Mouse (Mus musculus) thymus, postnatal 14 days (tissue): ENCODE data around the gene Tescl.

Experiments used
- DNase-seq: peaks from one replicate; pipeline ENCODE4 v3.0.0; 2021

Tescl gene

DNA sequence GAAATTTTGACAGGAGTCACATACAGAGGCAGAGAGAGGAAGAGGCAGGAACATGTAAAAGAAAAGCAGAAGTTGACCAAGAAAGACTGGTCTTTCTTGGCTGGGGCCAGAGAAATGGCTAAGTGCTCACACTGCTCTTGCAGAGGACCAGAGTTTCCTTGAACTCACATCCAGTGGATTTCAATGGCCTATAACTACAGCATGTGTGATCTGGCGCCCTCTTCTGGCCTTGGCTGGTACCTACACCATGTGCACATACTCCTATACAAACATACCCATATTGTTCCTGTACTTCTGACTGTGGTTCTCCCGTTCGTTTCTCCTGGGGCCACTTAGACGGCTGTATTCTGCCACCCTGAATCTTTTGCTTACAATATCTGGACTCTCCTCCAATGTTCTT lies 27.3 kb upstream of the Tescl start:
- DNase-seq, result no peak

GRCm38 (mm10) chr7:24359269-24359668 lies 25.5 kb upstream of the Tescl start:
- DNase-seq, result peak; percentile 36

DNA sequence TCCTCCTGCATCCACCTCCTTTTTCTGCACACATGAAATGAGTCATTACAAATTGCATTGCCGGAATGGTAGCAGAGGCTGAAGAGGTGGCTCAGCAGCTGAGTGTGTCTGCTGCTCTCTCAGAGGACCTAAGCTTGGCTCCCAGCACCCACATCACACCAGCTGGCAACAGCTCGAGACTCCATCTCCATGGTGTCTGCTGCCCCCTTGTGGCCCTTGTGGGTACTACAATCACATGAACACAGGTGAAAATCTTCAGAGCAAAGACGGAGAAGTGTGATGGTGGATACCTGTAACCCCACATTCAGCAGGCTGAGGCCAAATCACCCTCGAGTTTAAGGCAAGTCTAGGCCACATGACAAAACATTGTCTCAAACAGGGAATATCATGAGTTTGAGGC lies 24.2 kb upstream of the Tescl start:
- DNase-seq, result peak; percentile 42

DNA sequence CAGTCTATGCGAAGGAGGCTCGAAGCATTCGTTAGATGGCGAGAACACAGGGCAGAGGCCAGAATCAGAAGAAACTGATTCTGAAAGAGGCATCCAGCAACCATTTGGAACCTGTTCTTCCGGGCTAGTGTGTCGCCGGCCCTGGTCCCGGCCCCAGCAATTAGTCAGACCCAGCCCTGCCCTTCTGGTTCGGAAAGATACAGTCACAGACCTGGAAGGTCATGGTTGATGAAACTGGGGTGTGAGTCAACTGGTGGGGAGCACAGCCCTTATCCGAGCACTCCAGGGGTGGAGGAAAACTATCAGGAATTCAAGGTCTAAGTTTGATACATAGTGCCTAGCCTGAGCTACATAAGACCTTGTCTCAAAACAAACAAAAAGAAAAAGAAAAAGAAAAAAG lies 22.3 kb upstream of the Tescl start:
- no peak for DNase-seq

DNA sequence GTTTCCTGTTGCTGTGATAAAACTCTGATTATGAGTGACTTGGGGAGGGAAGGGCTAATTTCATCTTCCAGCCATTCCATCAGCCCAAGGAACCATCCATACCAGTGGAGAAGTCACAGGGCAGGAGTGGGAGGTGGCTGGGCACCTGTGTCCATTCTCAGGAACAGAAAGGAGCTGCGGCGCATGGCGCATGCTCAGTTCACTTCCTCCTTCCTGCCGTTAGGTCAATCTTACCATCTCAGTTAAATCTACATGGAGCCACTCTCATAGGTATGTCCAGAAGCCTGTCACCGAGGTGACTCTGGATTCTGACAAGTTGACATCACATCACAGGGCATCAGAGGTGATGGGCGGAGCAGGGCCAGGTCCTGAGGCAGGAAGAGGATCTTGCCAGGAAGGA lies 21.9 kb upstream of the Tescl start:
- DNase-seq, result no peak

DNA sequence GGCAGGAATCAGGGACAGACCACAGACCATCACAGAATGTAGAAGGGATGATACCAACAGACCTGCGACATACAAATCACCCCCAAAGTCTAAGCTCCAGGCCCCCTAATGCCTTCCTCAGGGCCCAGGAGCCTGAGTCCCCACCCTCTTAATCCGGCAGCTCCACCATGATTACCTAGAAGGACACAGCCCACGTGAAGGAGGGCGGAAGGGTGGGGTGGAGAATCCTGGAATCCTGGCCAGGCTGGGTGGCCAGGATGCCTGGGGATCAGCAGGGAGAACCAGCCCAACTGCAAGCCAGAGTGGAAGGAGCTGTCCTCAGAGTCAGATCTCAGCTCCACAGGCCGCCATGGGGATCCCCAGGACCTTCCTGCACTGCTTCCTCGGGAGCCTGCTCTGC lies 15.2 kb upstream of the Tescl start, which contains the start of gene Lypd5:
TSS of gene Lypd5 (plus strand) at position 301 of the 400 bp plus-strand sequence.
- DNase-seq, result no peak

- DNase-seq, result no peak
Measured at GRCm38 (mm10) chr7:24346444-24346843, 12.7 kb upstream of the Tescl start.

- no peak for DNase-seq
Measured at GRCm38 (mm10) chr7:24343701-24344272, 10.1 kb upstream of the Tescl start.

- no peak for DNase-seq
Measured at GRCm38 (mm10) chr7:24338241-24338640, 4.5 kb upstream of the Tescl start.

GRCm38 (mm10) chr7:24335699-24336309 lies 2.1 kb upstream of the Tescl start:
- DNase-seq, result peak; percentile 80

DNA sequence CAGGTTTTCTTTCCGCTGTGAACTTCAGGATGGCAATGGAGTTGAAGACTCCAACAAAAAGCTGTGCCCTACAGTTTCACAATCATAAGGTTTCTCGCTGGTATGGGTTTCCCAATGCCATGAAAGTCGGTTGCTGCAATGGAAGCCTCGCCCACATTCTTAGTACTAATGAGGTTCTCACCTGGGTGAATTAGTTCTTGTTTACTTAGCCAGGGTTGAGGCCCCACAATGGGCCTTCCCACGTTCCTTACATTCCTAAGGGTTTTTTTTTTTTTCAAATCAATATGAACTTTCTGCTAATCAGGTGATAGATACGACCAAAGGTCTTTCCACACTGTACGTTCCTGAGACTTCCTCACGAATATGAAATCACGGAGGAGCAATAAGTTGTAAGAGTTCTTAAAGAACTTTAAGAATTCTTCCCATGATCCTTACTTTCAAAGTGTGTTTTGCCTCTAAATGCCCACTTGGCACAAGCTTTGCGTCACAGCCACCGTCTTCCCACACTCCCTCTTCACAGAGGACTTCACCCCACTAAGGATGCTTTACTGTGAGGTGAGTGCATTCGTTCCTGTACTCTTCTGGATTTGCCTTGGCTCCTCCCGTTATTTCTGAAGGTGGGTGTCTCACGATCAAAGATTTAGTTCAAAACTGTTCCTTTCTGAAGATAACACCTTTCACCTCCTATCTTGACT lies 6.3 kb downstream of the Tescl start:
- DNase-seq, result no peak

GRCm38 (mm10) chr7:24326273-24327135 lies 7.2 kb downstream of the Tescl start:
- no peak for DNase-seq

- no peak for DNase-seq
Measured at GRCm38 (mm10) chr7:24325675-24326128, 8.0 kb downstream of the Tescl start.

GRCm38 (mm10) chr7:24325197-24325596 lies 8.5 kb downstream of the Tescl start:
- DNase-seq, result no peak

DNA sequence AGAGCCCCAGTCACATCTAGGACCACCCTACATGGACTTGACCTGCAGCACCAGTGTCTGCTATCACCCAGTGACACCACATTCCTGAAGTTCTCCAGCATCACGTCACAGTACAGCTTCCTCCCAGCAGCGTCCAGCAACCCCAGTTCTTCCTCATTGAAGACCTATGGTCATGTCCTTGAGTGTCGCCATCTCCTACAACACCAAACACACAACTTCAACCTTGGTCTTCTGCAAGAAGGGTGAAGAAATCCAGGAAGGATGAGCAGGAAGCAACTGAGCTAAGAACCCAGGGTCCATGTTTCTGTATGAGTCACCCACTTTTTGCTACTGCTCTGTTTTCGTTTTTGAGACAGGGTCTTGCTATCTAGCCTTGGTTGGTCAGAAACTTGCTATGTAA lies 11.1 kb downstream of the Tescl start:
- no peak for DNase-seq

DNA sequence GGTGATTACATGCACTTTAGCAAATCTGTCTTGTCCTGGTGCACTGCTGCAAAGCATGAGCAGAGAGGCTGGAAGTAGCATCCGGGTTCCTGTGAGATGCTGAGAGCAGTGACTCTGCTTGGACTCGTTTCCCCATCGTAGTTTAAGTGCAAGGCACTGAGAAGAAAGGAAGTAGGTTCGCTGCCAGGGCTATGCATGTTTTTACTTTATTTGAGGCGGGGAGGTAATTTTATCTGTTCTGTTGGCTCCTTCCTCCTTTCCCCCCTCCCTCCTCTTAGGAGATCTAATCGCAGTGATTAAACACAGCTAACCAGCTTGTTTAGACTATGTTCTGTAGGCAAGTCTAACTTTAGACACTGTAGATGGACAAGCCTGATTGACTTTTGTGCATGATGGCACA lies 14.8 kb downstream of the Tescl start:
- no peak for DNase-seq

- DNase-seq, result peak; percentile 94
Measured at GRCm38 (mm10) chr7:24316567-24317092, 17.1 kb downstream of the Tescl start, which contains the start of gene Zfp94. TSS of gene Zfp94 (minus strand) at chr7:24316666.

DNA sequence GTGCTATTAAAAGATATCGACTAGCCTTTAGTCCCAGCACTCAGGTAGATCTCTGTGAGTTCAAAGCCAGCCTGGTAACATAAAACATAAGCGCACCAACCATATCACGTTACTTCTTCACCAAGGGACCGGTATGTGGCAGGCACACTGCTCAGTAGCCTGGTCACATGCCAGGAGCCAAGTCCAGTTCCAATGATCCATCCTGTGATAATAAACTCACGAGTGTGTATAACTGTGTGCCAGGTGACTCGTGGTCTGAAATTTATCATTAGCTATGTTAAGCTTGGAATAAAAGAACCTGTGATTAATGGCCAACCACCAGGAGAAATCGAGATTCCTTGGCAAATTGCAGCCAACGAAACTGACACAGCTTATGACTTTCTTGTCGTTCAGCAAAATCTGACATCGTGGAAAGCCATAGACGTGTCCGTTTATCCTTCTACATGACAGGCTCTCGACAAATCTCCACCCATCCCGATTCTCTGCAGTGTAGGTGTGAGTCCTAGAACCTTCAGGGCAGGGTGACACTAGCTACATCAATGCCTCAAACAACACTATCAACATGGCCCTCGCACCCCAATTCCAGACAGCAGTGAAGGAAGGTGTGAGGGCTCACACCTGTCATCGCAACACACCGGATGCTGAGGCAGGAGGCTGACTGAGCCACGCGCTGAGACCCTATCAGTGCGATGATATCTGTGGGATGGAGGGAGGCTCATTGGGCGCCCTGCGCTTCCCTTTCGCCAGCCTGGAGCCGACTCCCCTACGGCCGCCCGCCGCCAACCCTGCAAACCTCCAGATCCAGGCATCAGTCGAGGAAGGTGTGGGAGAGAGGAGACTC lies 17.8 kb downstream of the Tescl start:
- no peak for DNase-seq

- peak; percentile 54 for DNase-seq
Measured at GRCm38 (mm10) chr7:24300771-24301282, 32.9 kb downstream of the Tescl start, which contains the start of gene Zfp61. TSS of gene Zfp61 (minus strand) at chr7:24301232.

DNA sequence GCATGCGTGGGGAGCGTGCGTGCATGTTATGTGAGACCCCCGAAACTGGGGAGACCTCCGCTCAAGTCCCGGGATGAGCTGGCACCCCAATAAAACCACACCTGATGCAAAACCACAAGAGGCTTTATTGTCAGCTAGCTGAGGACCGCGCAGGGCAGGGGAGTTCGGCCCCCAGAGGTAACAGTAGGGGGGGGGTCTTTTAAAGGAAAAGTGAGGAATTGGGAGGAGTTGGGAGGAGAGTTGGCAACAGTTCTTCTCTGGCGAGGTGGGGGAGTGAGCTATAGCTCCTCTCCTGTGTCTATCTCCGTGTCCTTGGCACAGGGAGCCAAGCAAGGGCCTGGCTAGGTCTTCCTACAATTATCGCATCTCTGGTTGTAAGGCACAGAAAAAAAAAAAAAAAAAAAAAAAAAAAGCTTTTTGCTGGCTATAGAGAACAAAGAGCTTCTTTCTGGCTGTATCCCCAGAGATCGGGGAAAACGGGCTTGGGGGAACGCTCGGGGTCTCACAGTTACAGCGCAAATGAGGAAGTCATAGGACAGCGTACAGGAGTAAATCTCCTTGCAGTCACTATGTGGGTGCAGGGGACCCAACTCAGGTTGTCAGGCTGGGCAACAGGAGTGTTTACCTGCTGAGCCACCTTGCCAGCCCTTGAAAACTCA lies 33.8 kb downstream of the Tescl start:
- DNase-seq, result peak; percentile 23
